Mouse (Mus musculus) naive thymus-derived CD4-positive, alpha-beta T cell, adult 5 months (primary cell): ENCODE data around the gene B130006D01Rik. TPM values are rescaled to one million over a fixed set of nuclear protein-coding genes. Genes with fewer than 3 reads are reported as not detected.

Experiments used
- polyA plus RNA-seq: library from polyadenylated mRNA; unstranded; fragments of 100-300 nt; shearing (Covaris generic); gene quantifications from one replicate; pipeline ENCODE4 v1.2.1, GENCODE M21; 2017

B130006D01Rik gene
- 2.9 TPM for polyA plus RNA-seq

DNA sequence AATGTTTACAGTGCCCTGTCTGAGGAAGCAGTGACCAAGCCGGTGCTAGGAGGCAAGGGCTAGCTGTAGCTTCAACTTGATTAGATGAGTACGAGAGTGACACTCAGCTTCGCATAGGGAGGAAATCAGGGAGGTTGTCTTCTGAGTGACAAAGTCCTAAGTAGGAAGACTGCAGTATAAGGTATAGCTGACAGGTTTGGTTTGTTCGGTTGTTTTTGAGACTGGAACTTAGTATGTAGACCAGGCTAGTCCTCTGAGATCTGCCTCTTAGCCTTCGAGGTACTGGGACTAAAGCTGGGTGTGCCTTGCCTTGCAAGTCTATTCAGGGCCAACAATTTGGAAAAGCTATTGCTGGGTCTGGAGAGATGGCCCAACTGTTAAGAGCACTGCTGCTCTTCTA lies at the start of gene B130006D01Rik:
TSS of gene B130006D01Rik (plus strand) at position 301 of the 400 bp plus-strand sequence.

DNA sequence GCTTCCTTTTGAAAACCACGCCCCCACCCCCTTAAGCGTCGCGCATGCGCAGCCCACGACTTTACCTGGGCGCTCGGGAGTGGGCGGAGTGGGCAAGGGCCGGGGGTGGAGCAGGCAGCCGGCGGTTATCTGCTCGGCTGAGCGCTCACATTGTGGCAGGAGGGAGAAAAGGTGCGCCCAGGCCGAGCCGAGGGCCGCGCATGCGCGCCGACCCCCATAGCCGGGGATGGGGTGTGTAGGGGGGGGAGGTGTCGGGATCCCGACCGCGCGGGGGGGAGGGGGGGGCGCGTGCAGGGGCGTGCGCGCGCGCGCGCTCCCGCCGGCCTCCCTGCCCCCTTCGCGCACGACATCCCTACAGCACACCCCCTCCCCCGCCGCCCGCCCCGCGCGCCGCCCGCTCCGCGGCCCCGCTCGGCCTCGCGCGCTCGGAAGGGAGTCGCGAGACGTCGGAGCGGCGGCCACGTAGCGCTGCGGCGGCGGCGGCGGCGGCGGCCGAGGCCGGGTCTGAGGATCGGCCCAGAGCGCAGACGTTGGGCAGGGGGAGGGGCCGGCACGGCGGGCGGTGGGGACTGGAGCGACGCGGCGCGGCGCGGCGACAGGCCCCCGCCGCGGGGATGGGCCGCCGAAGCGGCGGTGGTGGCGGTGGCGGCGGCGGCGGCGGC lies 10.7 kb upstream of the B130006D01Rik start, which contains the start of gene Zfp652:
TSS of gene Zfp652 (plus strand) at position 111 of the 662 bp plus-strand sequence.

Other genes starting within 250 kb of the B130006D01Rik start
- not detected for gene Nxph3, start 209.0 kb upstream of the B130006D01Rik start, polyA plus RNA-seq
- not detected for gene Ngfr, start 135.9 kb upstream of the B130006D01Rik start, polyA plus RNA-seq
- 52.9 TPM for gene Phb, start 56.6 kb upstream of the B130006D01Rik start, polyA plus RNA-seq
- gene Zfp652, start 10.9 kb upstream of the B130006D01Rik start, polyA plus RNA-seq, result 45.2 TPM
- gene Phospho1, start 100.9 kb downstream of the B130006D01Rik start, polyA plus RNA-seq, result not detected
- 16.1 TPM for gene Gngt2, start 113.6 kb downstream of the B130006D01Rik start, polyA plus RNA-seq
- gene Abi3, start 118.9 kb downstream of the B130006D01Rik start, polyA plus RNA-seq, result 29.5 TPM
- gene B4galnt2, start 191.3 kb downstream of the B130006D01Rik start, polyA plus RNA-seq, result not detected